Comparison of ENCODE assay signal across 27 mouse cellular contexts in genomic region chr3:107127667-107128066, GRCm38 (mm10). TPM values are rescaled to one million over a fixed set of nuclear protein-coding genes. Genes with fewer than 3 reads are reported as not detected.
"Had no signal": no experiment of that assay in that cellular context is flagged by ENCODE, and none has a peak within 500 bp of the region (broad histone marks: within the 10 kb centered on the region; RNA-seq: fewer than 3 reads in every experiment).

No protein-coding gene starts in this region.

- H3K4me1 ChIP-seq: liver, embryonic 13.5 days; megakaryocyte, embryonic 14.5 days; midbrain, embryonic 10.5 days had no signal

- H3K27ac ChIP-seq: kidney, postnatal 0 days; liver, embryonic 13.5 days; midbrain, embryonic 10.5 days; midbrain, embryonic 13.5 days; neural tube, embryonic 13.5 days had no signal

- H3K9me3 ChIP-seq: liver, embryonic 13.5 days; megakaryocyte, embryonic 14.5 days; midbrain, embryonic 10.5 days; midbrain, embryonic 13.5 days; neural tube, embryonic 13.5 days had no signal

- H3K4me3 ChIP-seq: liver, embryonic 13.5 days; megakaryocyte, embryonic 14.5 days; midbrain, embryonic 10.5 days; midbrain, embryonic 13.5 days; myocyte; neural tube, embryonic 13.5 days had no signal

- ATAC-seq: intestine, postnatal 0 days; midbrain, embryonic 13.5 days; midbrain, embryonic 16.5 days had no signal

- H3K27me3 ChIP-seq: liver, embryonic 13.5 days; midbrain, embryonic 13.5 days; neural tube, embryonic 13.5 days had no signal

- H3K36me3 ChIP-seq: liver, embryonic 13.5 days; midbrain, embryonic 10.5 days; midbrain, embryonic 13.5 days; neural tube, embryonic 13.5 days had no signal

- H3K4me2 ChIP-seq: liver, embryonic 13.5 days; midbrain, embryonic 13.5 days; neural tube, embryonic 13.5 days had no signal

- H3K9ac ChIP-seq: liver, embryonic 13.5 days; midbrain, embryonic 13.5 days; neural tube, embryonic 13.5 days had no signal

- DNase-seq: kidney, postnatal 25 days; liver, embryonic 13.5 days; thymus, adult 18-20 months; thymus, postnatal 36 days had no signal

RNA-seq across cellular contexts. Expression of gene Kcna2, which starts 26.7 kb away (rescaled TPM):
- total RNA-seq: monocyte, adult 5-6 weeks had no signal
- polyA plus RNA-seq: limb, embryonic 11.5 days; myocyte; testis, adult 2 months had no signal

RNA-seq across cellular contexts. Expression of gene Kcna10, which starts 55.2 kb away (rescaled TPM):
- total RNA-seq: layer of hippocampus, postnatal 14 days; liver, adult 2 months; monocyte, adult 5-6 weeks had no signal
- polyA plus RNA-seq: intestine, embryonic 14.5 days; intestine, postnatal 0 days; kidney, adult 2 months; kidney, embryonic 14.5 days; kidney, postnatal 0 days; large intestine, adult 2 months; limb, embryonic 11.5 days; limb, embryonic 14.5 days; liver, adult 2 months; liver, embryonic 13.5 days; liver, embryonic 16.5 days; midbrain, embryonic 10.5 days; midbrain, embryonic 13.5 days; midbrain, embryonic 16.5 days; myocyte; neural tube, embryonic 13.5 days; small intestine, adult 2 months; spleen, adult 2 months; stomach, embryonic 16.5 days; urinary bladder, adult 2 months had no signal
